Mouse (Mus musculus): ENCODE results near the gene Gpr19.

Gpr19 gene

GRCm38 (mm10) chr6:134898095-134898965 is at the start of gene Gpr19:
TSS of gene Gpr19 (minus strand) at chr6:134898578.
- peak; percentile 95 for DNase-seq

DNA sequence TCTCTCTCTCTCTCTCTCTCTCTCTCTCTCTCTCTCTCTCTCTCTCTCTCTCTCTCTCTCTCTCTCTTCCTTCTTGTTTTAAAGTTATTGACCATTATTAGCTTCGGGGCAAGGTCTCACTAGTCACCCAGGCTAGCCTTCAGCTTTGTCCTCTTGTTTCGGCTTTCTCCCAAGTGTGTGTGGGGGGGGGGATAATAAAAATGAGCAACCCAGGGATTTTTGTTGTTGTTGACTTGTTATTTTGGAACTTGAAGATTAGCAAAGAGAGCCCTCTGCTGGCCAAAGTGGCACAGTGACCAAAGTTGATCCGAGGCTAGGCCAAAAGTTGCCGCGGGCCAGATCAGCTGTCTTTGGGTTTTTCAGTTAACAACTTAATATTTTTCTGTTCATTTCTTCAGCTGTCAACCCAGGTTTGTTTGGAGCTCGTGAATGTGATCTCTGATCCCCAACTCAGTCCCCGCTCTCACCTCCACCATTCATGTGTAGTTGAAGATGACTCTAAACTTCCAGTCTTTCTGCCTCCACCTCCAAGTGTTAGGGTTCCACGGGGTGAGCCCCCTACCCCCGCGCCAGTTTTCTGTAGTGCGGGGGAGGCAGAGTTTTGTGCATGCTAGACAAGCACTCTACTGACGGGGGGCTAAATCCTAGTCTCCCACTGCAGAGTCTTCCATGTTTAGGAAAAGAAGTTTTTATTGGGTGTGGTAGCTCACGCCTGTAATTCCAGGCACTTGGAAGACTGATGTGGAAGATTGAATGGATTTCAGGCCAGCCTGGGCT is 49.1 kb upstream of the Gpr19 start:
- peak; percentile 86 for DNase-seq

DNA sequence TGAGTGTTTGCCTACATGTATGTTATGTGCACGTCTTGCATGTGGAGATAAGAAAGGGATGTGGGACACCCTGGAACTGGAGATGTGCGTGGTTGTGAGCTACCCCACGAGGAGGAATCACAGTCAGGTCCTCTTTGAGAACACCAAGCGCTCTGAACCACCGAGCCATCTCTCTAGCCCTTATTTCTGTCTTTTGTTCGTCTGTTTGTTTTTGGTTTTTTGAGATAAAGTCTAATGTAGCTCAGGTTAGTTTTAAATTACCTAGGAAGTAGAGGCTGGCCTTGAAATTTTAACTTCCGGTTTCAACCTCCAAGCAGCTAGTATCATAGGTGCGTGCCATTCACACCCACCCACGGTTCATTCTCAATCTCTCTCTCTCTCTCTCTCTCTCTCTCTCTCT is 48.5 kb upstream of the Gpr19 start:
- DNase-seq: no peak

- no peak for DNase-seq
These were observed 47.7 kb upstream of the Gpr19 start for GRCm38 (mm10) chr6:134946054-134946453.

- DNase-seq: peak; percentile 56
These were observed 45.5 kb upstream of the Gpr19 start for GRCm38 (mm10) chr6:134943759-134944407.

GRCm38 (mm10) chr6:134939781-134940180 is 41.4 kb upstream of the Gpr19 start:
- DNase-seq: no peak

DNA sequence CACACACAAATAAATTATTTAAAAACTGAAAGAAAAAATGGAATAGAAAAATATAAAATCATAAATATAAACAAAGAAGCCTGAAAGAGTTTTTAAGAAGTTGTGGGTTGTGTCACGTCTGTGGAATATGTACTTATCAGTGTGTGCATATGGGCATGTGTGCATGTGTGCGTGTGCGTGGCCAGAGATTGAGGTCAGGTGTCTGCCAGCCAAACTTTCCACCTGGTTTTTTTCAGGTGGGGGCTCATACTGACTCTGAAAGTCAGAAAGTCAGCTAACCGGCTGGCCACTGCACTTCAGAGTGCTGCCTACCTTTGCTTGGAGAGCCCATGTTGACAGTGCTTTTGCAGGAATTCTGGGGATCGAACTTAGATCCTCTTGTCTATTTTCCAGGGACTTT is 35.9 kb upstream of the Gpr19 start:
- no peak for DNase-seq

DNA sequence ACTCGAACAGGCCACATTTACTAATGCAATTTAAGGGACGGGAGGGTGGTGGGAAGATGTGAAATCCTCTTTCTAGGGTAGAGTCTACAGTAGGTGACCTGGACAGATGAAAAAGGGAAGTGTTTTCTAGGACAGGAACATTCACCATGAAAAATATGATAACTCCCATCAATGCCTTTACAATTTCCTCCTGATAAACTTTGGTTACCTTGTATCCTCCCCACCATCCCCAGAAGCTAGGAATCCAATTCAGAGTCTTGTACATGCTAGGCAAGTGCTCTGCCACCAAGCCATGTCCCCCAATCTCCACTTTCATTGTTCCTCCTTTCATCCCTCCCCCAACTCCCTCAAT is 34.8 kb upstream of the Gpr19 start:
- DNase-seq: no peak

GRCm38 (mm10) chr6:134932486-134933206 is 34.3 kb upstream of the Gpr19 start:
- no peak for DNase-seq

GRCm38 (mm10) chr6:134931146-134931545 is 32.8 kb upstream of the Gpr19 start:
- no peak for DNase-seq

GRCm38 (mm10) chr6:134930383-134930782 is 32.0 kb upstream of the Gpr19 start:
- DNase-seq: no peak

DNA sequence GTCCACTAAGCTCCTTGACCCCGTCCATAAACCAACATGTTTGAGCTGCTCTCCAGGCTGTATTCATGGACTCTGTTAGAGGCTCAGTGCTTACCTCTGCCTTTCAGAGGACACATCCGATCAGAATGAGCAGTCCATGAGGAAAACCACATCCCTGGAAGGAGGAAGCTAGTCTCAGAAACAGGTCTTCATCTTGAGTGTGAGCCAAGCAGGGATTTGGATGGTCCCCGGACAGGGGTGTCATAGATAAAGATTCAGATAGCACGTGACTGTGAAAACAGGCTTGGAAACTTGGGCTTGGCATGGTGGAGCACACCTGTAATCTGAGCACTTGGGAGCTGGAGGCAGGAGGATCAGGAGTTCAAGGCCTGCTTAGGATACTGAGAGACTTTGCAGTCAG is 31.5 kb upstream of the Gpr19 start:
- no peak for DNase-seq

DNA sequence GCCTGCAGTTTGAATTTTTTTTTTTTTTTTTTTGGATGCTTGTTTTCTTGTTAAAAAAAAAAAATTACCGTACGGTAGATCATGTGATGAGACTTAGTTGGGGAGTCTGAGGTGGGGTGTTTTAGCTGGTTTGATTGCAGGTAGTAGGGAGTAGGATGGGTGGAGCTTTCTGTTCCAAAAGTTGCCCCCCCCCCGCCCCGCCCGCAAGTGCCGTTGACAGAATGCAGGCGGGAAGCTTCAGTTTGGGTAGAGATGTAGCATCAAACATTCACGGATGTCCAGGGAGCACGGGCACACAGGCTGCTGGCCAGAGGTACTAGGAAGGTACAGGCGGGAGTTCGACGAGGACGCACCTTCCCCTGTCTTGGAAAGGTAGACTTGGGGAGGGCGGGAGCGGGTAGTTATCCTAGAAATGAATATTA is 30.5 kb upstream of the Gpr19 start:
- peak; percentile 53 for DNase-seq

GRCm38 (mm10) chr6:134928096-134928888 is 29.9 kb upstream of the Gpr19 start:
- peak; percentile 95 for DNase-seq

- no peak for DNase-seq
These were observed 29.3 kb upstream of the Gpr19 start for GRCm38 (mm10) chr6:134927595-134928095.

DNA sequence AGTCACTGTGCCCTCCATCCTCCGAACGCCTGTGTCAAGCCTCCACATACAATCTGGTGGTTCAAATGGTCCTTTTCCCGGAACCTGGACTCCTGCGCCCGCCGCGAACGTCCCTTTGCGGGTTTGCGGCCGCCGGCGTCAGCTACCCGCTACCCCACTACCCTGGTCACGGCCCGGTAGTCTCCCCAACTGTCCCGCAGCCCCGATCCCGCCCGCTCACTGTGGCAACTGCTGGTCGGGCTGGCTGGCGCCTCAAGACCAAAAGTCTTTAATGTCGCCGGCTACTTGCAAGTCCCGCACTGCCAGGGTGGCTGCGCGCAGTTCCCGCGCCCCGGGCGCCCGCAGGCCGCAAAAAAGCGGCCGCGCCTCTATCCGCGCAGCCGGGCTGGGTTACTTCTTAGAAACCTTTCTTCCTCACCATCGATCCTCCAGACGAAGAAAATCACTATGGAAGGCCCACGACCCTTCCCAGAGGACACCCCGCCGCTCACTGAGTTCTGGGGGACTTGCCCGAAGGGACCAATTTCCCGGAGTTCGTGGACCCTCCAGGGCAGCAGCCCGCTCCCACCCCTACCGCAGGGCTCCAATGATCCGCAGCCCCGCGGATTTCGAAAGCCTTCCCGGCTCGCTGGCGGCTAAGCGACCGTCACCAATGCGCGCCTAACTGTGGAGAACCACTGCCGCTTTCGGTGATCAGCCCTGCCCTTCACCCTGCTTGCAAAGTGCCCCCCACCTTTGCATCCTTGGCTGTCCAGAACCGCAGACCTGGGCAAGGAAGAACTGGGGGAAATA is 28.6 kb upstream of the Gpr19 start:
- peak; percentile 78 for DNase-seq

DNA sequence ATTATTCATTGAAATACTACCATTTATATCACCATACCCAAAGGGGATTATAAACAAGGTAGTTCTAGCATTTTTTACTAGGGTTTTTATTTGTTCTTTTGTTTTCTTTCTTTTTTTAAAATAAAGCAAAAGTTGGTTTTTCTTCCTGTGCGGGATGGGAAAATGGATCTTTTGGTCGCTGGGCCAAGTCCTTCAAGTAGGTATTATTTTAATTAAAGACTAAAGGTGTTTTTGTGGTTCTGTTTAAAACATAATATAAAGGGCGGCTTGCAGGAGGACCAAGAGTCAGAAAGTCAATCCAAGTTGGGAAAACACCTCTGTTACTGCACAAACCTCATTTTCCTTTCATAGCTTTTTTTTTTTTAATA is 27.9 kb upstream of the Gpr19 start:
- no peak for DNase-seq

DNA sequence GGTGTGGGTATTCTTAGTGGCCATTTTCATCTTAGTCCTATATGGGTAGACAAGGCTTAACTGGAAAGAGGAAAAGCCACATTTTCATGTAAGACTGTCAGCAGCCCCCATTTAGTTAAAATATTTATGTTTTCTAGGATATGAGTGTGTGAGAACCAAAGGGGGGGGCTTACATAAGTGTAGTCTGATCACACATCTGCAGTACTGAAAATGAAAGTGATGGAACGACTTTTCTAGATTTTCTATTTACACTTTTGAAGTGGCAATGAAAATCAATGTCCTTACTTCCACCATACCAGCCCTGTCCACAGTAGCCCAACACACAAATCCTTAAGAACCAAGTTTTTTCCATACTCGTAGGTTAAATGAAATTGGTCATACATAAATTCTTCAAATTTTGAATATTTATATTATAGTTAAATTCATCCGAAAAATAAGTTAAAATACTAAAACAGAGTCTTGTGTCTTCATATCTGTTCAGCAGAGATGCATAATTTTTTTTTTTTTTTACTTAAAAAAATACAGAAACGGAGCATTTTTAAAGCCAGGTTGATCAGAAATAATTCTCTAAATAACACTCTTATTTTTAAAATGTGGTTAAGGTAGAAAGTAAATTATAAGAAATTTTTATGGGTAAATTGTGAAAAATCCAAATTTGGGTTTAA is 27.4 kb upstream of the Gpr19 start:
- no peak for DNase-seq

- DNase-seq: no peak
These were observed 25.9 kb upstream of the Gpr19 start for GRCm38 (mm10) chr6:134924262-134924661.

GRCm38 (mm10) chr6:134923670-134924069 is 25.3 kb upstream of the Gpr19 start:
- no peak for DNase-seq
